Mouse (Mus musculus) midbrain, embryonic 11.5 days (tissue): ENCODE data around the gene Olfr555. TPM values are rescaled to one million over a fixed set of nuclear protein-coding genes. Genes with fewer than 3 reads are reported as not detected.

ENCODE experiments used
- ATAC-seq: fragments of 200-750 bp; cut with Nextera tagmentation; 2 replicates; pipeline ENCODE4 v1.8.0; 2017; ENCODE audit warnings: moderate TSS enrichment, moderate library complexity; ENCODE audit not compliant: low FRiP score
- DNase-seq: peaks from one replicate; pipeline ENCODE4 v3.0.0; 2015; ENCODE audit warnings: low spot score; ENCODE audit errors: missing footprints
- H3K27ac ChIP-seq: fragments of 300-500 bp; sonication (generic); 2 replicates; pipeline ENCODE4 v1.5.1; 2014; ENCODE audit warnings: low read depth, low read length
- H3K27me3 ChIP-seq: fragments of 300-500 bp; sonication (generic); 2 replicates; pipeline ENCODE4 v1.6.1; 2014; ENCODE audit warnings: mild to moderate bottlenecking, low read length, moderate library complexity, mixed read lengths; ENCODE audit not compliant: control insufficient read depth, insufficient read depth
- H3K36me3 ChIP-seq: fragments of 300-500 bp; sonication (generic); 2 replicates; pipeline ENCODE4 v1.6.1; 2014; ENCODE audit warnings: mild to moderate bottlenecking, low read length, moderate library complexity, mixed read lengths; ENCODE audit not compliant: control insufficient read depth, insufficient read depth
- H3K4me1 ChIP-seq: fragments of 300-500 bp; sonication (generic); 2 replicates; pipeline ENCODE4 v1.6.1; 2014; ENCODE audit warnings: low read length; ENCODE audit not compliant: control insufficient read depth, insufficient read depth
- H3K4me2 ChIP-seq: fragments of 300-500 bp; sonication (generic); 2 replicates; pipeline ENCODE4 v1.6.1; 2014; ENCODE audit warnings: mild to moderate bottlenecking, moderate library complexity
- H3K4me3 ChIP-seq: fragments of 300-500 bp; sonication (generic); 2 replicates; pipeline ENCODE4 v1.5.1; 2014; ENCODE audit warnings: low read depth, low read length
- H3K9ac ChIP-seq: fragments of 300-500 bp; sonication (generic); 2 replicates; pipeline ENCODE4 v1.6.1; 2014; ENCODE audit warnings: low read length
- H3K9me3 ChIP-seq: fragments of 300-500 bp; sonication (generic); 2 replicates; pipeline ENCODE4 v1.6.1; 2016; ENCODE audit warnings: low read length; ENCODE audit not compliant: control insufficient read depth
- WGBS: fragments of 180-500 bp; shearing (Covaris S2); extraction: QIAGEN DNeasy Blood & Tissue Kit; methylation state at CpG from one replicate; pipeline ENCODE4 v1.1.7; 2014; 5-methylcytosine and 5-hydroxymethylcytosine counted together
- polyA plus RNA-seq: library from polyadenylated mRNA; unstranded; fragments of >200 nt; fragmentation: Nextera tagmentation; extraction: Ambion mirVana; gene quantifications from 2 replicates; pipeline ENCODE4 v1.2.1, GENCODE M21; 2014

Gene Olfr555
- polyA plus RNA-seq, 1 experiment from 2014 or later = not detected

GRCm38 (mm10) chr7:102676225-102676624 is 17.6 kb downstream of the Olfr555 start:
- DNase-seq (no peak), ATAC-seq (no peak)
- Histone ChIP-seq H3K9me3 (no peaks in the 10 kb centered on the region), H3K4me2 (no peak overlapping the region), H3K36me3 (no peaks in the 10 kb centered on the region), H3K4me1 (no peaks in the 10 kb centered on the region), H3K27me3 (no peaks in the 10 kb centered on the region), H3K4me3 (no peak overlapping the region), H3K9ac (no peak overlapping the region), H3K27ac (no peak overlapping the region)
- WGBS = 74% methylated on average over 2 of the region's 2 CpGs

GRCm38 (mm10) chr7:102681916-102682315 is 23.3 kb downstream of the Olfr555 start:
- ATAC-seq (no peak), DNase-seq (no peak)
- no peak overlapping the region for H3K27ac ChIP-seq
- no peak overlapping the region for H3K4me2 ChIP-seq
- 89% methylated on average over 1 of the region's 1 CpGs for WGBS
- no peak overlapping the region for H3K9ac ChIP-seq
- no peaks in the 10 kb centered on the region for H3K36me3 ChIP-seq
- H3K9me3 ChIP-seq = no peaks in the 10 kb centered on the region
- H3K4me3 ChIP-seq = no peak overlapping the region
- H3K4me1 ChIP-seq = no peaks in the 10 kb centered on the region
- H3K27me3 ChIP-seq = no peaks in the 10 kb centered on the region

DNA sequence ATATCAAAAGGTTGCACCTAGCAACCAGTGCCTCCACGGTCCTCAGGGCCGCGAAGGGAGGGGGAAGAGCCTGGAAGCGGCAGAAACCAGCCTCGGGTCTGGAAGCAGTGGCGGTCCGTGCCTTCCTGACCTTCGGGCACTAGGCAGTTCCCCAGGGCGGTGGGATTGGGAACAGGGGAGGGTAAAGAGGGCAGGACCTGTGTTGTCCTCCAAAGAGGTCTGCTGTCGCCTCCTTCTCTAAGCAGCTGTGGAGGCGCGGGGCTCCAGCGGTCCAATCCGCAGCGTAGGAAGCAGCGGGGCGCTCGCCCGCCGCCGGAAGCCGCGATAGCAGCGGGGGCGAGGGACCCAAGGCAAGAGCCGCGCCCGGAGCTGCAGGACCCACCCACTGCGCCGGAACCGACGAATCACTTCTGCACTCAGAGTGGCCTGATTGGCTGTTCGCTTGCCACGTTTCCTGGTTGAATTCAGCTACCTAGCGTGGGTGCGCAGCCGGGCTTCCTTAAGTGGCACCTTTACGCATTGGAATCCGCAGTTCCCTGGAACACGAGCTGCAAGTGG is 28.4 kb downstream of the Olfr555 start, which contains the start of gene Trim68:
Trim68 (minus strand) TSS at position 384 of the 558 bp plus-strand sequence.
- Histone ChIP-seq H3K36me3 (no peaks in the 10 kb centered on the region), H3K4me3 (peak within 1 kb of the TSS; percentile 48), H3K9ac (peak within 1 kb of the TSS; percentile 76), H3K4me2 (peak within 1 kb of the TSS; percentile 61), H3K4me1 (no peaks in the 10 kb centered on the region), H3K27me3 (no peaks in the 10 kb centered on the region), H3K9me3 (no peaks in the 10 kb centered on the region), H3K27ac (no peak within 1 kb of the TSS)
- under 1% methylated on average over 35 of the region's 40 CpGs for WGBS
- ATAC-seq = peak; percentile 100
- DNase-seq = peak; percentile 97

DNA sequence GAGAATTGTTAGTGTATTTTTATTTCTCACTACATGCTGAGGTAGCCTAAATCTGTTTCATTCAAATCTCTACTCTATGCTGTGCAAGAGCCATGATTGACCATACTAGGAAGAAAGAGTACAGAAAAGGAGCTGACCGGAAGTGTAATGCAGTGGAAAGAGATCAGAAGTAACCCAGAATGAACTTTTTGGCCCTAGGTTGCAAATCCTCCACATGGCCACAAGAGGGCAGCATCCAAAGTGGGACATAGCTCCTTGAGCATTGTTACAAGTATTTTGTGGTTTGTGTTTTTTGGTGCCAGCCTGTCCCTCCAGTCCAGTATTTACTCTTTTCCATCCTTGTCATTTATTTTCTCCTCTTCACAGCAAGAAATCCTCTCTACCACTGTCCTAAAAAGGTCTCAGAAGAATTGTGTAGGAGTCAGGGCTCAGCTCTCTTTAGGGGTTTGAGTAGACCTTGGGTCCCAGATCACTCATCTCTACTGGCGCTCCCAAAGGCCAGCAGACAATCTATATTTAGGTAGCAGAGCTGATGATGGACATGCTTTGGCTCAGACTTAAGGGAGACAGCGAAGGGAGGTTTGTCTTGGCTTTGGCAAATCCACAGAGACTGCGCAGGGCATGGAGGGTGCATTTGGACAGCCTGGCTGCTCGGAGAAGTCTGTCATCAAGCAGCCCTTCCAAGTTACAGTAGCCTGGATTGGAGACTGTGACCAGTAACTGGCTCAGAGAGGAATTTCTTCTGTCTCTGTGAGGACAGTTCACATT is 36.9 kb downstream of the Olfr555 start, which contains the start of gene Olfr557:
Olfr557 (plus strand) TSS at position 553 of the 768 bp plus-strand sequence.
- ATAC-seq = 0 out of 2 replicates have a peak, but pooled peaks have one; percentile 33
- no peaks in the 10 kb centered on the region for H3K36me3 ChIP-seq
- no peak within 1 kb of the TSS for H3K4me3 ChIP-seq
- no peak within 1 kb of the TSS for H3K9ac ChIP-seq
- no peak within 1 kb of the TSS for H3K4me2 ChIP-seq
- no peak within 1 kb of the TSS for H3K27ac ChIP-seq
- no peaks in the 10 kb centered on the region for H3K9me3 ChIP-seq
- H3K4me1 ChIP-seq = no peaks in the 10 kb centered on the region
- DNase-seq = peak; percentile 85
- no peaks in the 10 kb centered on the region for H3K27me3 ChIP-seq
- WGBS = 82% methylated on average over 5 of the region's 5 CpGs

- no peak for ATAC-seq
Measured at GRCm38 (mm10) chr7:102698461-102698860, 39.8 kb downstream of the Olfr555 start.

DNA sequence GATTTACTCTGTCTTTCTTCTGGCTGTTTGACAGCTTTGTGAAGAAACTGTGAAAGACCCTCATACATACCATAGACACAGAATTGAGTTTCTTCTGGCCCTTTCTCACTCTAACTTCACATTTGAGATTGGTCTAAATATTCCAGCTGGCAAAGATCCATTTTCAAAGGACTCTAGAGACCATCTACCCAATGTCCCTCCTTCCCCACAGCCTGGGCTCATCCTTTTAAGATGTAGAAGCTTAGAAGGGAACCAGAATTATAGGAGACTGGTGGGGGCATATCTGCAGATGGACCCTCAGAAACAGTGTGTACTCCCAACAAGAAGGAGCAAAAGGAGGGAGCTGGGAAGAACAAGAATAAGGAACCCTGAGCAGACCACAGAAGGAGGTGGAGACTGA is 43.3 kb downstream of the Olfr555 start, which contains the start of gene Olfr558:
Olfr558 (plus strand) TSS at position 301 of the 400 bp plus-strand sequence.
- ATAC-seq = no peak
- H3K27me3 ChIP-seq = no peaks in the 10 kb centered on the region
- H3K27ac ChIP-seq = no peak within 1 kb of the TSS
- H3K9me3 ChIP-seq = no peaks in the 10 kb centered on the region
- H3K4me3 ChIP-seq = no peak within 1 kb of the TSS
- no peaks in the 10 kb centered on the region for H3K4me1 ChIP-seq
- H3K36me3 ChIP-seq = no peaks in the 10 kb centered on the region
- no peak within 1 kb of the TSS for H3K9ac ChIP-seq
- no peak within 1 kb of the TSS for H3K4me2 ChIP-seq
- no peak for DNase-seq

More at GRCm38 (mm10) chr7:102698461-102698860, 39.8 kb downstream of the Olfr555 start:
- Histone ChIP-seq H3K4me2 (no peak overlapping the region), H3K9me3 (no peaks in the 10 kb centered on the region), H3K27me3 (no peaks in the 10 kb centered on the region), H3K36me3 (no peaks in the 10 kb centered on the region), H3K9ac (no peak overlapping the region), H3K27ac (no peak overlapping the region), H3K4me1 (no peaks in the 10 kb centered on the region), H3K4me3 (no peak overlapping the region)
- no peak for DNase-seq
- 88% methylated on average over 7 of the region's 7 CpGs for WGBS

Other genes with a start within 250 kb of the Olfr555 start
- gene Rrm1, start 217.1 kb upstream of the Olfr555 start, polyA plus RNA-seq = 234 and 249 TPM in 2 replicates
- 0.25 and 0.33 TPM in 2 replicates for gene Olfr543, start 177.1 kb upstream of the Olfr555 start, polyA plus RNA-seq
- 0.04 and 0.10 TPM in 2 replicates for gene Olfr544, start 170.5 kb upstream of the Olfr555 start, polyA plus RNA-seq
- gene Olfr545, start 159.2 kb upstream of the Olfr555 start, polyA plus RNA-seq = 0.16 TPM in 1 of 2 replicates, not detected in the other
- gene Olfr547, start 124.1 kb upstream of the Olfr555 start, polyA plus RNA-seq = not detected in 2 replicates
- not detected in 2 replicates for gene Olfr548-ps1, start 117.9 kb upstream of the Olfr555 start, polyA plus RNA-seq
- not detected in 2 replicates for gene Olfr549, start 109.0 kb upstream of the Olfr555 start, polyA plus RNA-seq
- 0.42 and 0.44 TPM in 2 replicates for gene Trim21, start 93.3 kb upstream of the Olfr555 start, polyA plus RNA-seq
- gene Olfr550, start 87.4 kb upstream of the Olfr555 start, polyA plus RNA-seq = not detected in 2 replicates
- not detected in 2 replicates for gene Olfr551, start 66.9 kb upstream of the Olfr555 start, polyA plus RNA-seq
- not detected in 2 replicates for gene Olfr552, start 61.1 kb upstream of the Olfr555 start, polyA plus RNA-seq
- not detected in 2 replicates for gene Olfr553, start 40.6 kb upstream of the Olfr555 start, polyA plus RNA-seq
- gene Olfr554, start 20.4 kb upstream of the Olfr555 start, polyA plus RNA-seq = not detected in 2 replicates
- gene Olfr556, start 6.1 kb downstream of the Olfr555 start, polyA plus RNA-seq = not detected in 2 replicates
- gene Trim68, start 28.5 kb downstream of the Olfr555 start, polyA plus RNA-seq = 9.5 and 10.8 TPM in 2 replicates
- not detected in 2 replicates for gene Olfr557, start 37.1 kb downstream of the Olfr555 start, polyA plus RNA-seq
- not detected in 2 replicates for gene Olfr558, start 43.4 kb downstream of the Olfr555 start, polyA plus RNA-seq
- not detected in 2 replicates for gene Olfr33, start 60.2 kb downstream of the Olfr555 start, polyA plus RNA-seq
- not detected in 2 replicates for gene Olfr559, start 68.7 kb downstream of the Olfr555 start, polyA plus RNA-seq
- not detected in 2 replicates for gene Olfr560, start 100.5 kb downstream of the Olfr555 start, polyA plus RNA-seq
- gene Olfr78, start 100.6 kb downstream of the Olfr555 start, polyA plus RNA-seq = not detected in 2 replicates
- gene Olfr561, start 112.4 kb downstream of the Olfr555 start, polyA plus RNA-seq = not detected in 2 replicates
- not detected in 2 replicates for gene Olfr564, start 144.7 kb downstream of the Olfr555 start, polyA plus RNA-seq
- not detected in 2 replicates for gene Olfr566, start 199.9 kb downstream of the Olfr555 start, polyA plus RNA-seq
- not detected in 2 replicates for gene Olfr568, start 218.3 kb downstream of the Olfr555 start, polyA plus RNA-seq
- not detected in 2 replicates for gene Olfr569, start 232.1 kb downstream of the Olfr555 start, polyA plus RNA-seq
- not detected in 2 replicates for gene Olfr570, start 235.8 kb downstream of the Olfr555 start, polyA plus RNA-seq